Mouse (Mus musculus) stomach, postnatal 0 days (tissue): ENCODE data around the gene Ppm1h.

Experiments
- CTCF ChIP-seq: IDR thresholded peaks from 2 replicates; pipeline ENCODE4 v1.5.1; 2016; ENCODE audit warnings: antibody characterized with exemption, low read depth, mild to moderate bottlenecking, moderate library complexity
- EP300 ChIP-seq: optimal IDR thresholded peaks from 2 replicates; pipeline ENCODE3; 2016; ENCODE audit warnings: antibody characterized with exemption

DNA sequence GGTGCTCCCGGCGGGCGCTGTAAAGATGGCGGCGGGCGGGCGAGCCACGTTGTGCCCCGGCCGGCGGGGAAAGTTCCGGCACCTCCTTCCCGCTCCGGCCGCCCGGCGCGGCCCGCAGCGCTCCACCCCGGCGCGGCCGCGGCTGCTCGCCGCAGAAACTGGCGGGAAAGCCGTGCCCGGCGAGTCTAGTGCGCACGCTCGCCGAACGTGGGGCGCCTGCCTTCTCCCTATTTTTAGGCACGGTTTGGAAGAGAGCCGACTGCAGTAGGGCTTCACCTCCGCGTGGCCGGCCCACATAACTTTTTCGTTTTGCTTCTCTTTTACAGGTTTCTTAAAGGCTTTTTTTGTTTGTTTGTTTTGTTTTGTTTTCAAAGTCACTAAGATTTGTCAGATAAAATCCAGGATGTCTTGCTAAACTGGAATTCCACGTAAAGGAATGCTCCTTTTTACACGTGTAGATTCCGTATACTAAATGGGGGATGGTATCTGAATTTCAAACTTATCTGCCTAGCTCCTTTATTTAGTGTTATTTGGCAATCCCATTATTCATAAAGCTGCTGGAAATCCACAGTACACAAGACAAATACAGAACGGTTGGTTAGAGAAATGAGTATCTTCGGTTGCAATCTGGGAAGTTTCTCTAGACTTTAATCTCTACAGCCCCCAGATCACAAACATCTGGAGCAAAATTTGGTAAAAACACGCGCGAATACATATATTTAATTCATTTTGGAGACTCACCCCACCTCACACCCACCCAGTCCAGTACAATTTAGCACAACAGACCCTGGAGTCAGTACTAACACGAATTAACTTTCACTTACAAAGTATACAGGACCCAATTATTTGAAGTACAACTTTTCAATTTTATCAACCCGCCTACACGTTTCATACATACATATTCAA lies 308.0 kb downstream of the Ppm1h start:
- TF ChIP-seq EP300 (no peak), CTCF (no peak)
